Mouse (Mus musculus) 416B (cell line): ENCODE data around the gene 4930486L24Rik.
"Not testable (repeated sequence)": the region's sequence is repeated elsewhere in the genome, so short reads cannot be mapped to it uniquely, and the experiment has no call there.

Source experiments
- DNase-seq: peaks from one replicate; pipeline ENCODE4 v3.0.0; 2011; ENCODE audit warnings: low read depth

The 4930486L24Rik gene

DNA sequence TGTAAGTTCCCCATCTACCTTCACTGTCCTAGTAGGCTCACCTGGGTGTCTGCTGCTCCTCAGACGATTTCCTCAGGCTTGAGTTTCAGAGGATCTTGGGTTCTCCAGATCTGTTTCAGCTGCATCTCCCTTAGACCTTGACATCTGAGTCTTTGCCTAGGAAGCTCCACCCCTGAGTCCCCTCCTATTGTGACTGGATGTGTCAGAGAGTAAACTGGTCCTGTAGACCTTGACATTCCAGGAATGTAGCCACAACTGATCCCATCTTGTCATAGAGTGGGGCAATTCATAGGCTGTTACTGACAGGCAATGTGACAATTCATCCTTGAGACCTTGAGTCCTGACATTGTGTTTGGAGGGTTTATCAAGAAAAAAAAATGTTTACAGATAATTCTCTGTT, at the start of gene 4930486L24Rik:
Gene 4930486L24Rik, minus strand, starts transcription at position 195 of the 400 bp plus-strand sequence.
- DNase-seq: no peak

DNA sequence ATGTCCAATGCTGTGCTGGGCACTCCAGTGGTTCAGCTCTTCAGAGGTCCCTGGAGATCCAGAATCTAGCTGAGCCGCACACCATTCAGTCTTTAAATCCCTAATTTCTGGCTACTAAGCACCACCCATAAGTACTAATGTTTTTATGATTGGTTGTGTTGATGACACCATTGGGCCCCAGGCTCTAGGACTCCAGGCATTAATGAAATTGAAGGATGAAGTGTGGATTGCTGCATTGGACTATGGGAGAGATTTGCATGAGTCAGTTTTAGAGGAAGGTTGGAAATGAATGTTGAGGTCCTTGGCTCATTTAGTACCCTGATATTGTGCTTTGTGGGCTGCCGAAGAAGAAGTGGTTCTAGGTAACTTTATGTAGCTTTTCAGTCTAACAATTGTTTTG, 40.5 kb upstream of the 4930486L24Rik start, which contains the start of gene Tpbpb:
Gene Tpbpb, minus strand, starts transcription at position 101 of the 400 bp plus-strand sequence.
- DNase-seq: not testable (repeated sequence)

DNA sequence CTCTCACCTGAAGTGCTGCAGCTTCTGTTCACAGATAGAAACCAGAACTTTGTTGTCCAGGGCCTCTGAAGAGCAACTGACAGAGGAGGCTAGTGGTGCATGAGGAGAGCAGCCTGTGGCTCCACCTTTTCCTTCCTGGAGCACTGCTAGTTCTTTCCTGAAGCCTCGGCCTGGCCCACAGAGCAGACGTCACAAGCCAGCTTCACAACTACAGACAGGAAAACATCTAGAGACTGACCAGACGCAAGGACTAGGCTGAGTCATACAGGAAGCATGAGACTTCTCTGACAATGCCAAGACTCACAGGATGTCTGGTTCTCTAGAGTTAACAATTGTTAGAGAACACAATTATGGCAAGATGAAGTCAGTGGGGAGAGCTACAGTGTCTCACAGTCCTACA, 33.1 kb upstream of the 4930486L24Rik start, which contains the start of gene Ctla2b:
Gene Ctla2b, minus strand, starts transcription at position 120 of the 400 bp plus-strand sequence.
- DNase-seq: peak; percentile 99

DNA sequence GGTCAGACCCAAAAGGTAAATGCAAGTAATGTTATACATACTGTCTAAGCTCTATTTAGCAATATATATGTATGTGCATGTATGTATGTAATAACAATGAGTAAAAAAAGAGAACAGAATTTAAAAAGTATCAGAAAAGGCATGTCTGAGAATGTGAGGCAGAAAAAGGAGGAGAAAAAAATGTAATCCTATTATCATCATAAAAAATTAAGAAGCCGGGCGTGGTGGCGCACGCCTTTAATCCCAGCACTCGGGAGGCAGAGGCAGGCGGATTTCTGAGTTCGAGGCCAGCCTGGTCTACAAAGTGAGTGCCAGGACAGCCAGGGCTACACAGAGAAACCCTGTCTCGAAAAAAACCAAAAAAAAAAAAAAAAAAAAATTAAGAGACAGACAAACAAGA, 32.5 kb upstream of the 4930486L24Rik start, which contains the start of gene Gm49392:
Gene Gm49392, minus strand, starts transcription at position 101 of the 400 bp plus-strand sequence.
- DNase-seq: not testable (repeated sequence)

DNA sequence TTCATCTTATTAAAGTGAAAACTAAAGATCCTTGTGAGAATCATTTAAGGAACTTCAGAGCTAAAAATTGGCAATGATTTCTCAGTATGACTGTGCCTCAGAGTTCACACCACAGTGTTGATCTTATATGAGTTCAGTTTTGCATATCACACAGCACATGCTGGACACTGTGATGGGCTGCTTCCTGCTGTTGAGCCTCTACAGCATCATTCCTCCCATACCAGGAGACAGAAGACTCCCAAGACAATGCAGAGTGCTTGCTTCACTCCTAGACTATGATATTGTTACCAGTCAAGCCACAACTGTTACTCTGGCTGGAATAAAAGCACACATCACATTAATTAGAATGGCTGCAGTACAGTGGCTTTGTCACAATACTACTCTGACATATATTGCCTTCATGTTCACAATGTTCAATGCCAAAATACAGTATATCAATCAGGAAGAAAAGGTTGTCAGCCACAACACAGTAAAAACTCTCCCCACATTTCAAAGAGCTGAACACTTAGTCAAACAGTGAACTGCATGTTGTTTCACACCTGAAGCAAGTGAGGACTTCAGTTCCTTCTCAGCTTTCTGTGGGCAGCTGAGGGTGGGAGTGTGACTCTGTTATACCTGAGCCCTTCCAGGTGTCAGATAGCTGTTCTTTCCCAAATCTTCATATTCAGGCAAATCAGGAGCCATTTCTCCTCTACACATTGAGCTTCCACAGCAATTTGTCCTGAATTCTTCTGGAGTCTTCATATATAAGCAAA, 31.3 kb upstream of the 4930486L24Rik start:
- DNase-seq: peak; percentile 54

DNA sequence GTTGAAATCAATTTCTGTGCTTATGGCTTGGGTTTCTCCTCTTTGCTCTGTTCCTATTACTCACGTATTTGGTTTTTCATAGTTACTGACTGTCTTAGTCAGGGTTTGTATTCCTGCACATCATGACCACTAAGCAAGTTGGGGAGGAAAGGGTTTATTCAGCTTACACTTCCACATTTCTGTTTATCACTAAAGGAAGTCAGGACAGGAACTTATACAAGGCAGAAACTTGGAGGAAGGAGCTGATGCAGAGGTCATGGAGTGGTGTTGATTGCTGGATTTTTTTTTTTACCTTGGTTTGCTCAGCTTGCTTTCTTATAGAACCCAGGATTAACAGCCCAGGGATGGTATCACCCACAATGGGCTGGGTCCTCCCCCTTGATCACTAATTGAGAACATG, 28.0 kb upstream of the 4930486L24Rik start:
- peak; percentile 85 for DNase-seq

DNA sequence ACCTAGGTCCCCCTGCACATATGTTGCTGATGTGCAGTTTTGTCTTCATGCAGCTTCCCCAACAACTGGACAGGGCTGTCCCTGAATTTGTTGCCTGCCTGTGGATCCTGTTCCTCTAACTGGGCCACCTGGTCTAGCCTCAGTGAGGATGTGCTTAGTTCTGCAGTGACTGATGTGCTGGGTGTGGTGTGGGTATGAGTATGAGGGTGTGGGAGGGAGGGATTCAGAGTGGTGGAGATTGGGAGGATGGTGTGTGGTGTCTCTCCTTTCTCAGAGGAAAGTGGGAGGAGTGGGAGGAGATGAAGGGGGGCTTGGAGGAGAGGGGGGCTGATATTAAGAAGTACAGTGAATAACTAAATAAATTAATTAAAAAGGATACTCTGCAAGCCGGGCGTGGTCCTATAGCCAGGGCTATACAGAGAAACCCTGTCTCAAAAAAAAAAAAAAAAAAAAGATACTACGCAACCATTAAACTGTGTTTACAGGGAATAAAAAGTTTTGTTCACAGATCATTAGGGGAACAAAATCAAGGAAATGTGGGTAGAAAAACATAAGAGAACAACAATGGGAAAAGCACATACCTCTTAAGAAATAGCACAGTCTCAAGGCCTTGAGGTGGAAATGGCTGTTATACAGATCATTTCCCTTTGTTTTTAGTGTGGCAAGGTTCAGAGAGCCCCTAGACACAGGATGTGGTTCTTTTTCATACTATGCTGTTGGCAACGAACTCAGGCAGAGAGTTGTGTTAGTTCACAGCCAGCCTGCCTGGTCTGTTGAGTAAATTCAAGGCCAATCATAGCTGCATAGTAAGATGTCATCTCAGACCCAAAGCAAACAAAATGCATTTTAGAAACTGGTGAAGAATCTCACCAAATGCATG, 15.8 kb downstream of the 4930486L24Rik start:
- peak; percentile 94 for DNase-seq

DNA sequence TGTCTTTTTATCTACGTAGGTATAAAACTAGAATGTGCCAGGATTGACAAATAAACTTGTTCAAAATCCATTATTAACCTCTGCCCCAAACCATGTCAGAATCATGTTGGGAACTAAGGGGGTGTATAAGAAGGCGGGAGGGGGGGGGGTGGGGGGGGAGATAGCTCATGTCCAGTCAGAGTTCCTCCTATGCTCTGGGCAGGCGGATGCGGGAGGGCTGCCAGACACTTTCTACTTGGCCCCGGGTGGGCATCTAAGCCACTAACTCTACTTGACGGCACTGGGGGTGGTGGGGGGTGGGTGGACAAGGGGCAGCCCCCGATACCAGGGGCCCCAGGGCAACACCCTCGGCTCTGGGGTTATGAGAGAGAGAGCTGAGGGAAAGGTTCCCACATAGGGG, 21.1 kb downstream of the 4930486L24Rik start:
- no peak for DNase-seq

DNA sequence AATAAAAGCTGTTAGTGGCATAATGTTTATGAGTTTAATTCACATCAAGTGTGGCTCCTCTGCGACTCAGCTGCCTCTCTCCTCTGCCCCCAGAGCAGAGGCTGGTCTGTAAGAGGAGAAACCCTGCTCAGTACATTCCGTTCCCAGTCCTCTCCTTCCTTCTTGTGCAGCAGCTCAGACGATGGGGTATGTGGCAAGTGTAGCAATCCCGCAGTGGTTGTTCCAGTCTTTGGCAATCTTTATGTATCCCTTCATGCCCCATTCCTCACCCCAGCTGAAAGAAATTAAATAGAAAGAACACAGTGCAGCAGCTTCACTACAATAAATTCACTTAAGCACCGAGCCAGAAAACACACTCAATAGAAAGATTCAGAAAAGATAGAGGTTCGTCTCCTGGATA, 21.6 kb downstream of the 4930486L24Rik start:
- DNase-seq: no peak

DNA sequence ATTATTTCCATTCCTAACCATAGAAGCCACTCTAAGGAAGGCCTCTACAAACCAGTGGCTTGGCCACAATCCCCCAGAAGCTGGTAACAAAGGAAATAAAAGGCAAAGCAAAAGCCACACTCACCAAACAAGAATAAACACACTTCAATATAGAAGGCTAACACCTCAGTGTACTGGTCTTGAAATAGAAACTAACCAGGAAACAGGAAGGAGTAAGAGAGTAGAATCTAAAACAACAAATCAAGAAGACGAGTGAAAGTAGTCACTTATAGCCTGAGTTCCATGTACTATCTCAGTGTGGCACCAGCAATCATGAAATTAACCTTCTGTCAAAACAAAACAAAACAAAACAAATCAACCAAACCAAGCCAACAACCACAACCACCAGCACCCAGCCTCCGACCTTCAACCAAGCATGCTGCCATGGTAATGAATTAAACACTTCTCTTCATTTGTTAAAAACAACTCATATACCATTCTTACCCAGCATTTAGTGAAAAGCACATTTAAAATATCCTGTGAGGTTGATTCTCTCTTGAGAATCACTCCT, 24.8 kb downstream of the 4930486L24Rik start:
- peak; percentile 74 for DNase-seq

DNA sequence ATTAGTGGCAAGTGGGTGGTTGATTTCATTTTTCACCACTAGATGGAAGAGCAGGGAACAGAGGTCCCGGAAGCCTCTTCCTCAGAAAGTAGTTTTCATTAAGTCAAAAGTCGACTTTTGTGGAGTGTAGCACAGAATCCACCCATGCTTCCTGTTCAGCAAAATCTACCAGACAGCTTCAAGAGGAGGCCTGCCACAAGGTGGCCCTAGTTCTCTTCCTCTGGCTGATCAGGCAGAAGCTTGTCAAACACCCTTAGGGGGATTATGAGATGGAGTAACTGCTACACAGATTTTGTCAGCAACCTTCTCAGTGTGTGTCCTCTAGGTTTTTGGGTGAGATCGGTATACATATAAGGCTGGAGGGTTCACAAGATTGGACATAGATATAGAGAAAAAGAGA, 38.2 kb downstream of the 4930486L24Rik start:
- DNase-seq: peak; percentile 84

DNA sequence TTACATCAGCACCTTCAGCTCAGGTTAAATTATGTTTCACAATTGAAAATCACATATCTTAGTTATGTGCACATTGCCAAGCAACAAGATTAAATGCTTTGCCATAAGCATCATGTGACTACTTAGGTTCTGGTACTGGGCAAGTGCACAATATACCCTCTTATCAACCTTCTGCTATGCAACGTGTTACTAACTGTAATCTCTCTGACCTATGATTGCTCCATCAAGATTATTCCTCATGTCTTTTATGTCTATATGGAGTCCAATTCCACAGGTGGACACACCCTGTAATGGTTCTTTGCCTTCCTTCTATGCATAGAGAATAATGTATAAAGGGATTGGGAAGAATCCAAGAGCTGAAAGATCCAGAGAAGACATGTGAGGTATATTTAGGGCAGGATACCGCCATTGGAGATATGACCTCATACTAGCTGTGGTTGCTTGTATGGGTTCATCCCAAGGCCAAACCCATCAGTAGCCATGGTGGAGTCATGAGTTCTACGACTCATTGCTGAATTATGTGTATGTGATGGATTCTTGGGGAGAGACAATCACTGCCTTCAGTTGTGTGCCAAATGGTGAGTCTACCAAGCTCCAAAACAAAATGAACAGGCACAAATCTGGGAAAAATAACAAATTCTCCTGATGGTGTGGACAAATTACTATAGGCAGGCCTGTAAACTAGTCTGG, 43.6 kb downstream of the 4930486L24Rik start:
- DNase-seq: no peak

DNA sequence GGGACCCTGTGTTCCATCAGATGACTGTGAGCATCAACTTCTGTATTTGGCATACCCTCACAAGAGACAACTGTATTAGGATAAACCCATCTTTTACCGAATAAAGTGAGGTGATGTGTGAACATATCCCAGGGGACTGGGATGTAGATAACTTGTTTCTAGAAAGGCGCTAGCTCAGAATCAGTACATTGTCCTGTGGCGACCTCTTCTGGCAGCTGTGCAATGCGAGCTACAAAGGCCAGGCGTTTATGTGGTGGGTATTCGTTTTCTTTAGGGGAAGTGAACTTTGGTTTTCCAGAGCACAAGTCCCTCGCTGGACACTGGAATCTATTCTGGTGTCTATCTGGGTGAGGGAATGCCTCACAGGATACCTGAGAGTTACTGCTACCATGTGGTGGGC, 44.8 kb downstream of the 4930486L24Rik start:
- peak; percentile 68 for DNase-seq

DNA sequence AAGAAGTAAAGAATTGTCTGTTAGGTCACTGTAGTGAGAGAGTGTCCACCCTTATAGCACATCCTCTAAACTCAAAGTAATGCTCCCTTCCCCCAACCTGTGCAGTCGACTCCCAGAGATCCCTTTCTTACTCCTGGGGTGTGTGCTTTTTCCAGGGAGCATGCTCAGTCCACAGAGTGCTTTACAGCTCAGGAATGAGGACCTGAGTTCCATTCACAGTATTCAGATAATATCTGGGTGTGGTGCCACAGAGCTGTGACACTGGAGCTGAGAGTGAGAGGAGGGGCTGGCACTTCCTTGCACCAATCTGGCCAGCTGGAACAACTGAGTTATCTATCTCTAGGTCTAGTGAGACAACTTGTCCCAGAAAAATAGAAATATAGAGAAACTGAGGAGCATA, 50.6 kb downstream of the 4930486L24Rik start:
- no peak for DNase-seq

DNA sequence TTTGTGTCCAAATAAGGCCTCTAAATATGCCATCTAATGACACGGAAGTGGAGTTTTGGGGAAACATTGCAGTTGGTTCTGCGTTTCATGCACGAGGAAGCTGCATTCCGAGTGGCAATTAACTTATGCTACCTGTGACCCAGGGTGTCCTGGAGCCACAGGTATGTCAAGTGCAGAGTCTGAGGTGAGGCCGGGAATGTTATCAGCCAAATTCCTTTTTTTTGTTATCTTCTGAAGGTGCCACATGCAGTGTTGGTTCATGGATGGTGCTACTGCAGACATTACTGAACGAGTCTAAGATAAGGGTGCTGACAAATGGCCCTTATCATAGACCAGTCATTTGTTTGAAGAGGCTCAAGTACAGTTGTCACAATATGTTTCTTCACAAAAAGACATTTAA, 51.5 kb downstream of the 4930486L24Rik start:
- no peak for DNase-seq

DNA sequence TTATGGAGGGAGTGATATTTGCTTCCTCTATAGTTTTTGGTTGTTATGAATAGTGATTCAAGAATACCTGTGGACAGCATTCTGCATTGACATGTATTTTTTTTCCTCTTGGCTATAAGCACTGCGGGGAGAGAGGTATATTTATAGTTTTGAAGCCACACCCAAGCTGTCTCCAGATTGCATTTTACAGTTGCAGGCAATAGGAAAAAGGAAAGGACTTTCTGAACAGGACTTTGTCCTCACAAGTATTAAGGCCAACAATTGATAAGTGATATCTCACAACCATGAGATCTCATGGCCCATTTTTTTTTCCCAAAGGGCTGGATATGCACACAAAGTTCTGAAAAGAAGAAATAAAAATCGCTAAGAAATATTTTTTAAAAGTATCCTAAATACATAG, 54.6 kb downstream of the 4930486L24Rik start:
- no peak for DNase-seq

DNA sequence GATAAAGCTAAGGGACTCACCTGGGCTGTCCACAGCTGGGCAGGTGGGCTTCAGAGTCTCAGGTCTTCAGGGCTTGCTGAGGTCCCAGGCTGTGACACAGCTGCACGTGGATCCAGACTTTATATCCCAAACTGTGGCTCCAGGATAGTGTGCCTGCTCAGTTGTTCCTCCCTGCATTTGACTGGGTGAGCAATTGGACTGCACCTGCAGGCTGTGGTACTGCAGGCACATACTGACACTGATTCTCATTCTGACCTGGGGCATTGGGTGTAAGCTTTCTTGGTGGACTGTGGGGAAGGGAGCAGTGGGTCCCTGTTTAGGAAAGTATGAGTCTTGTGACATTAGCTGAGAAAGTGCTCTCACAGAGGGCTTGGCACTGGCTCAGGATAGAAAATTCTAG, 61.5 kb downstream of the 4930486L24Rik start, which contains the start of gene Ctsll3:
Gene Ctsll3, minus strand, starts transcription at position 101 of the 400 bp plus-strand sequence.
- no peak for DNase-seq
